Mouse (Mus musculus) kidney, postnatal 25 days (tissue): Measurements from ENCODE around the gene Slc2a3.
"Not testable (repeated sequence)": the region's sequence is repeated elsewhere in the genome, so short reads cannot be mapped to it uniquely, and the experiment has no call there.

Source experiments
- DNase-seq, 2 experiments: peaks; one replicate each; pipeline ENCODE4 v3.0.0; 2021; ENCODE audit warnings: mixed read lengths in 2 of 2

Slc2a3 gene

GRCm38 (mm10) chr6:122762952-122763700 lies 38.3 kb downstream of the Slc2a3 start:
- no peak for DNase-seq

GRCm38 (mm10) chr6:122762480-122762879 lies 39.0 kb downstream of the Slc2a3 start:
- no peak for DNase-seq

- no peak for DNase-seq
These were observed 39.5 kb downstream of the Slc2a3 start for GRCm38 (mm10) chr6:122761901-122762300.

GRCm38 (mm10) chr6:122761011-122761599 lies 40.3 kb downstream of the Slc2a3 start:
- DNase-seq: peak; percentile 59 to 64

- no peak for DNase-seq
These were observed 42.7 kb downstream of the Slc2a3 start for GRCm38 (mm10) chr6:122758732-122759131.

- DNase-seq: no peak
These were observed 45.5 kb downstream of the Slc2a3 start for GRCm38 (mm10) chr6:122755913-122756312.

- DNase-seq: no peak
These were observed 50.9 kb downstream of the Slc2a3 start for GRCm38 (mm10) chr6:122750579-122750978.

- DNase-seq: no peak
These were observed 56.8 kb downstream of the Slc2a3 start for GRCm38 (mm10) chr6:122744505-122745249.

- DNase-seq: no peak
These were observed 58.1 kb downstream of the Slc2a3 start for GRCm38 (mm10) chr6:122743353-122743752.

- peak in 1 of 2 experiments; percentile 10 for DNase-seq
These were observed 59.1 kb downstream of the Slc2a3 start for GRCm38 (mm10) chr6:122742228-122742899.

GRCm38 (mm10) chr6:122741460-122742227 lies 59.8 kb downstream of the Slc2a3 start:
- DNase-seq: no peak

- peak; percentile 69 to 79 for DNase-seq
These were observed 61.5 kb downstream of the Slc2a3 start for GRCm38 (mm10) chr6:122739952-122740351.

GRCm38 (mm10) chr6:122719942-122720341 lies 81.5 kb downstream of the Slc2a3 start:
- peak; percentile 62 to 84 for DNase-seq

GRCm38 (mm10) chr6:122718224-122718623 lies 83.2 kb downstream of the Slc2a3 start:
- not testable (repeated sequence) for DNase-seq

- no peak for DNase-seq
These were observed 85.6 kb downstream of the Slc2a3 start for GRCm38 (mm10) chr6:122715886-122716285.

- DNase-seq: no peak
These were observed 86.6 kb downstream of the Slc2a3 start for GRCm38 (mm10) chr6:122714707-122715365.

GRCm38 (mm10) chr6:122713116-122713515 lies 88.3 kb downstream of the Slc2a3 start:
- DNase-seq: not testable (repeated sequence)

GRCm38 (mm10) chr6:122711455-122711854 lies 90.0 kb downstream of the Slc2a3 start:
- no peak for DNase-seq

- no peak for DNase-seq
These were observed 92.6 kb downstream of the Slc2a3 start for GRCm38 (mm10) chr6:122708826-122709225.

- no peak for DNase-seq
These were observed 94.2 kb downstream of the Slc2a3 start, which contains the start of gene Nanog for GRCm38 (mm10) chr6:122707036-122707800. Gene Nanog (plus strand): TSS chr6:122707489.

- DNase-seq: no peak
These were observed 95.1 kb downstream of the Slc2a3 start for GRCm38 (mm10) chr6:122706337-122706840.
